Mouse (Mus musculus) cortical plate, adult 2 months (tissue): ENCODE results near the gene Agrp.

Experiments used
- CTCF ChIP-seq: fragments of 200-500 bp; IDR thresholded peaks from 2 replicates; pipeline ENCODE4 v1.5.1; 2011; ENCODE audit warnings: mild to moderate bottlenecking, control low read depth, low read length; ENCODE audit not compliant: insufficient read depth; ENCODE audit errors: extremely low read depth
- POLR2A ChIP-seq: fragments of 200-500 bp; IDR thresholded peaks from 2 replicates; pipeline ENCODE4 v1.6.1; 2011; ENCODE audit warnings: mild to moderate bottlenecking, low read length, control low read depth; ENCODE audit not compliant: insufficient read depth; ENCODE audit errors: extremely low read depth

DNA sequence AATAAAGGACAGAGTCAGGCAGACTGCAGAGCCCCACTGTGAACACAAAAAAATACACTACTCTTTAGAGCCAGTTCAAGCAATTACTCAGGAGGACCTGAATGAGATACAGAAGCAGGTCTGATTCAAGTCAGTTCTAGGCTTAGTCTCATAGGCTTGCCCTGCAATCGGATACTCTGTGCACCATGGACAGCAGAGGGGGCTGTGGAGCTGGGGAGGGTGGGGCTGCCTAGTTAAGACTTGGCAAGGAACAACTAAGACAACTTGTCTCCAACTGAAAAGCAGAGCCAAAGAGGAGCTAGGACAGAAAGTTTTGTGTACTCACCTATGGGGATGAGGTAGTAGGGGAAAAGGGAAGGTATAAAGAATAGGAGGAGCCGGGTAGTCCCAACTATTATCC, 105.4 kb downstream of the Agrp start:
- TF ChIP-seq POLR2A (no peak), CTCF (peak; percentile 33)
